Mouse (Mus musculus): ENCODE results near the gene Gm21987.

Gm21987 gene

GRCm38 (mm10) chr16:38348217-38348761 lies 1.4 kb downstream of the Gm21987 start:
- no peak for DNase-seq (ENCODE audit: extremely low spot score, low read depth, low spot score)

GRCm38 (mm10) chr16:38349881-38350280 lies 3.0 kb downstream of the Gm21987 start:
- DNase-seq (ENCODE audit: extremely low spot score, low read depth, low spot score), result no peak

GRCm38 (mm10) chr16:38350361-38350855 lies 3.6 kb downstream of the Gm21987 start:
- no peak for DNase-seq (ENCODE audit: extremely low spot score, low read depth, low spot score)

GRCm38 (mm10) chr16:38350939-38351338 lies 4.1 kb downstream of the Gm21987 start:
- no peak for DNase-seq (ENCODE audit: extremely low spot score, low read depth, low spot score)

- DNase-seq (ENCODE audit: extremely low spot score, low read depth, low spot score), result no peak
These were observed 5.2 kb downstream of the Gm21987 start for GRCm38 (mm10) chr16:38352031-38352430.

GRCm38 (mm10) chr16:38352851-38353250 lies 6.0 kb downstream of the Gm21987 start:
- no peak for DNase-seq (ENCODE audit: extremely low spot score, low read depth, low spot score)

- DNase-seq (ENCODE audit: extremely low spot score, low read depth, low spot score), result no peak
These were observed 6.8 kb downstream of the Gm21987 start for GRCm38 (mm10) chr16:38353642-38354041.

- DNase-seq (ENCODE audit: extremely low spot score, low read depth, low spot score), result no peak
These were observed 7.5 kb downstream of the Gm21987 start for GRCm38 (mm10) chr16:38354185-38354913.

GRCm38 (mm10) chr16:38358256-38358812 lies 11.5 kb downstream of the Gm21987 start:
- no peak for DNase-seq (ENCODE audit: extremely low spot score, low read depth, low spot score)

GRCm38 (mm10) chr16:38359241-38359640 lies 12.4 kb downstream of the Gm21987 start:
- no peak for DNase-seq (ENCODE audit: extremely low spot score, low read depth, low spot score)

- DNase-seq (ENCODE audit: extremely low spot score, low read depth, low spot score), result no peak
These were observed 13.0 kb downstream of the Gm21987 start for GRCm38 (mm10) chr16:38359857-38360256.

GRCm38 (mm10) chr16:38360317-38360716 lies 13.5 kb downstream of the Gm21987 start:
- no peak for DNase-seq (ENCODE audit: extremely low spot score, low read depth, low spot score)

- no peak for DNase-seq (ENCODE audit: extremely low spot score, low read depth, low spot score)
These were observed 15.1 kb downstream of the Gm21987 start, which contains the start of gene Popdc2 for GRCm38 (mm10) chr16:38361933-38362332. Gene Popdc2 (plus strand): TSS chr16:38362209.

- no peak for DNase-seq (ENCODE audit: extremely low spot score, low read depth, low spot score)
These were observed 15.8 kb downstream of the Gm21987 start for GRCm38 (mm10) chr16:38362493-38363255.

- DNase-seq (ENCODE audit: extremely low spot score, low read depth, low spot score), result no peak
These were observed 16.4 kb downstream of the Gm21987 start for GRCm38 (mm10) chr16:38363256-38363595.

GRCm38 (mm10) chr16:38363657-38364056 lies 16.8 kb downstream of the Gm21987 start:
- DNase-seq (ENCODE audit: extremely low spot score, low read depth, low spot score), result no peak

- DNase-seq (ENCODE audit: extremely low spot score, low read depth, low spot score), result no peak
These were observed 18.6 kb downstream of the Gm21987 start for GRCm38 (mm10) chr16:38365390-38365789.

GRCm38 (mm10) chr16:38366231-38366630 lies 19.4 kb downstream of the Gm21987 start:
- DNase-seq (ENCODE audit: extremely low spot score, low read depth, low spot score), result no peak

GRCm38 (mm10) chr16:38368336-38368735 lies 21.5 kb downstream of the Gm21987 start:
- DNase-seq (ENCODE audit: extremely low spot score, low read depth, low spot score), result no peak

- DNase-seq (ENCODE audit: extremely low spot score, low read depth, low spot score), result no peak
These were observed 22.2 kb downstream of the Gm21987 start for GRCm38 (mm10) chr16:38369000-38369399.

GRCm38 (mm10) chr16:38369431-38369830 lies 22.6 kb downstream of the Gm21987 start:
- no peak for DNase-seq (ENCODE audit: extremely low spot score, low read depth, low spot score)
